In the genomic region with DNA sequence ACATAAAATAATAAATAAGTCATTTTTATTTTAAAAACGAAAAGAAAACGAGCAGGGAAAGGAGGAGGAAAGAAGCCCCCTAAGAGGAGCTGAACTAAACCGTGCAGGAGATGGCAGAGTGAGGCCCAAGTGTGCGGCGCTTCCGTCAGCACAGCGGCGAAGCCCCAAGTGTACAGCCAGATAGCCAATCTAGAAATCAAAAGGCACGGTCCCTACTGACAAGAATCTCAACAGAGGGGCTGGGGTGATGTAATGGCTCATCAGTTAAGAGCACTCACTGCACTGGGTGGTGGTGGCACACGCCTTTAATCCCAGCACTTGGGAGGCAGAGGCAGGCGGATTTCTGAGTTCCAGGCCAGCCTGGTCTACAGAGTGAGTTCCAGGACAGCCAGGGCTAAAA, we compare ENCODE assay signal across 17 mouse cellular contexts. TPM values are rescaled to one million over a fixed set of nuclear protein-coding genes. Genes with fewer than 3 reads are reported as not detected.
A peak's percentile ranks its signal among the peaks of the same experiment; 100 is the strongest.
DNase-seq lines count a peak whose midpoint lies in the region; ATAC-seq and TF ChIP-seq lines count a peak whose summit lies in the region.
"Had no signal": no experiment of that assay in that cellular context is flagged by ENCODE, and none has a peak within 500 bp of the region (broad histone marks: within the 10 kb centered on the region; RNA-seq: fewer than 3 reads in every experiment).

No protein-coding gene starts in this region.

- H3K4me2 ChIP-seq in intestine, embryonic 16.5 days (ENCODE audit: low read depth, low read length) = no peak overlapping the region
- H3K4me2 ChIP-seq in myocyte (ENCODE audit: low read depth) = peak overlapping the region; percentile 32
- H3K4me2 ChIP-seq: embryonic facial prominence, embryonic 15.5 days; heart, embryonic 13.5 days had no signal

- no peak for TF ChIP-seq POLR2A in myocyte (IDR thresholded peaks at IDR 0.05; ENCODE audit: insufficient read length, low read depth)

- no peaks in the 10 kb centered on the region for H3K27me3 ChIP-seq in megakaryocyte, embryonic 14.5 days (replicated peaks)
- H3K27me3 ChIP-seq in G1E (ENCODE audit: insufficient read depth, low read length) (no peaks in the 10 kb centered on the region), myocyte (ENCODE audit: control insufficient read depth, insufficient read depth, insufficient read length) (no peaks in the 10 kb centered on the region)
- no peaks in the 10 kb centered on the region for H3K27me3 ChIP-seq in intestine, embryonic 16.5 days (replicated peaks; ENCODE audit: control insufficient read depth, insufficient read depth, low read length)
- H3K27me3 ChIP-seq: CH12.LX; embryonic facial prominence, embryonic 15.5 days; heart, embryonic 13.5 days had no signal

- H3K4me1 ChIP-seq in megakaryocyte, embryonic 14.5 days = peaks cover 76% of the 10 kb centered on the region
- H3K4me1 ChIP-seq in G1E (ENCODE audit: insufficient read depth, low read depth, low read length) = peaks cover 71% of the 10 kb centered on the region
- peaks cover 46% of the 10 kb centered on the region for H3K4me1 ChIP-seq in intestine, embryonic 16.5 days (ENCODE audit: control insufficient read depth, insufficient read depth, low read length)

- no peak overlapping the region for H3ac ChIP-seq in myocyte (ENCODE audit: control insufficient read depth, insufficient read length)

- ATAC-seq in megakaryocyte, adult 5-6 weeks (ENCODE audit: poor library complexity, severe bottlenecking) = no peak
- ATAC-seq in G1E (ENCODE audit: extremely low read depth, insufficient number of reproducible peaks, low FRiP score, poor library complexity, severe bottlenecking) = no peak
- ATAC-seq in intestine, embryonic 16.5 days = no peak
- ATAC-seq: forebrain, postnatal 0 days; hindbrain, postnatal 0 days had no signal

- H3K4me3 ChIP-seq in megakaryocyte, embryonic 14.5 days (replicated peaks) = peak overlapping the region; percentile 76
- H3K4me3 ChIP-seq in G1E (ENCODE audit: low read depth, low read length) = peak overlapping the region; percentile 52; the same call in 1 of the 2 replicates
- no peak overlapping the region for H3K4me3 ChIP-seq in intestine, embryonic 16.5 days (ENCODE audit: low read length)
- H3K4me3 ChIP-seq in myocyte = no peak overlapping the region
- H3K4me3 ChIP-seq: embryonic facial prominence, embryonic 15.5 days; heart, embryonic 13.5 days had no signal

- H3K27ac ChIP-seq in intestine, embryonic 16.5 days (ENCODE audit: low read length) = peak overlapping the region; percentile 57
- H3K27ac ChIP-seq: embryonic facial prominence, embryonic 15.5 days; heart, embryonic 13.5 days; hindbrain, postnatal 0 days; kidney, postnatal 0 days had no signal

- peaks cover 4% of the 10 kb centered on the region for H3K36me3 ChIP-seq in megakaryocyte, embryonic 14.5 days (replicated peaks; ENCODE audit: low read length)
- peaks cover 15% of the 10 kb centered on the region for H3K36me3 ChIP-seq in G1E (replicated peaks)
- no peaks in the 10 kb centered on the region for H3K36me3 ChIP-seq in intestine, embryonic 16.5 days (ENCODE audit: control insufficient read depth, insufficient read depth, low read length)
- H3K36me3 ChIP-seq in myocyte (ENCODE audit: control insufficient read depth, insufficient read depth) = no peaks in the 10 kb centered on the region
- H3K36me3 ChIP-seq: embryonic facial prominence, embryonic 15.5 days; heart, embryonic 13.5 days had no signal

- no peaks in the 10 kb centered on the region for H3K9me3 ChIP-seq in megakaryocyte, embryonic 14.5 days
- H3K9me3 ChIP-seq in G1E (replicated peaks) = no peaks in the 10 kb centered on the region
- H3K9me3 ChIP-seq in intestine, embryonic 16.5 days (ENCODE audit: control insufficient read depth, low read length) = no peaks in the 10 kb centered on the region
- H3K9me3 ChIP-seq: embryonic facial prominence, embryonic 15.5 days; heart, embryonic 13.5 days had no signal

- H3K79me2 ChIP-seq in myocyte (ENCODE audit: control insufficient read depth, insufficient read depth) = peaks cover 86% of the 10 kb centered on the region

- H3K9ac ChIP-seq in intestine, embryonic 16.5 days (ENCODE audit: low read depth, low read length) = no peak overlapping the region
- H3K9ac ChIP-seq: embryonic facial prominence, embryonic 15.5 days; forebrain, postnatal 0 days; heart, embryonic 13.5 days had no signal

- no peak for TF ChIP-seq CTCF in G1E (IDR thresholded peaks at IDR 0.05; ENCODE audit: low read depth, low read length)

- DNase-seq in G1E (ENCODE audit: low spot score) (no peak), MN1 (ENCODE audit: low spot score) (no peak)
- no peak for DNase-seq in kidney, adult 18-20 months
- DNase-seq: cerebellum, adult 11 months; forebrain, postnatal 0 days; lung, adult 2 months; retina, postnatal 1 day; spleen, adult 18-20 months had no signal

- 74% methylated on average over 11 of the region's 11 CpGs for WGBS in intestine, embryonic 16.5 days

TF ChIP-seq in myocyte, 11 proteins besides CTCF, POLR2A, EP300 and RAD21:
- no peak for TF ChIP-seq REST (IDR thresholded peaks at IDR 0.05; ENCODE audit: insufficient read depth, insufficient read length)
- TF ChIP-seq USF1 (IDR thresholded peaks at IDR 0.05; ENCODE audit: low read depth) = no peak
- no peak for TF ChIP-seq TCF3 (IDR thresholded peaks at IDR 0.05; ENCODE audit: insufficient read length, low read depth)
- no peak for TF ChIP-seq MAX (IDR thresholded peaks at IDR 0.05; ENCODE audit: low read depth)
- no peak for TF ChIP-seq MYOD1 (IDR thresholded peaks at IDR 0.05; ENCODE audit: control insufficient read depth in 1 of 3, insufficient read length in 2 of 3, low read depth in 2 of 3)
- TF ChIP-seq E2F4 (IDR thresholded peaks at IDR 0.05; ENCODE audit: insufficient read depth) = no peak
- TF ChIP-seq TCF12 (IDR thresholded peaks at IDR 0.05; ENCODE audit: insufficient read depth, poor library complexity, severe bottlenecking) = no peak
- TF ChIP-seq MYOG (IDR thresholded peaks at IDR 0.05; ENCODE audit: control insufficient read depth in 1 of 3, insufficient read depth in 1 of 3, insufficient read length in 2 of 3, low read depth in 2 of 3) = no peak
- TF ChIP-seq CEBPB (IDR thresholded peaks at IDR 0.05; ENCODE audit: insufficient read depth, poor library complexity, severe bottlenecking) = no peak
- no peak for TF ChIP-seq POLR2AphosphoS2 (IDR thresholded peaks at IDR 0.05; ENCODE audit: insufficient read length, low read depth)
- no peak for TF ChIP-seq SRF (IDR thresholded peaks at IDR 0.05; ENCODE audit: control insufficient read depth, insufficient read length, low read depth)

RNA-seq across cellular contexts. Expression of a gene that starts 4.6 kb away (rescaled TPM):
- 46.9 and 49.4 TPM in 2 replicates for polyA plus RNA-seq in megakaryocyte, embryonic 14.5 days (2012; ENCODE audit: insufficient read depth, low replicate concordance)
- 86.2 and 87.9 TPM in 2 replicates for total RNA-seq in megakaryocyte, adult 5-6 weeks (2015)
- 90.5 and 102 TPM in 2 replicates for total RNA-seq in megakaryocyte, adult 5-6 weeks (2017)
- 115 and 128 TPM in 2 replicates for total RNA-seq in G1E (2014; fragmentation: Nextera tagmentation)
- 51.5 and 57.3 TPM in 2 replicates for total RNA-seq in G1E (2017)
- 90.7 and 96.3 TPM in 2 replicates for polyA plus RNA-seq in G1E (2012)
- 19.2 and 19.5 TPM in 2 replicates for polyA plus RNA-seq in intestine, embryonic 16.5 days (2015; fragmentation: Nextera tagmentation; extraction: Ambion mirVana)
- 56.4 TPM for polyA plus RNA-seq in myocyte (2012; fragmentation: generic; extraction: Trizol)

RNA-seq across cellular contexts. Expression of a gene that starts 25.3 kb away (rescaled TPM):
- 9.5 and 14.6 TPM in 2 replicates for polyA plus RNA-seq in megakaryocyte, embryonic 14.5 days (2012; ENCODE audit: insufficient read depth, low replicate concordance)
- total RNA-seq in megakaryocyte, adult 5-6 weeks (2015) = 39.2 and 40.0 TPM in 2 replicates
- total RNA-seq in megakaryocyte, adult 5-6 weeks (2017) = 34.3 and 56.2 TPM in 2 replicates
- total RNA-seq in G1E (2014; fragmentation: Nextera tagmentation) (11.7 and 14.2 TPM in 2 replicates), G1E (2017) (36.7 and 40.2 TPM in 2 replicates)
- polyA plus RNA-seq in G1E (2012) (20.9 and 22.6 TPM in 2 replicates), myocyte (2012; fragmentation: generic; extraction: Trizol) (83.4 TPM)
- 54.4 and 55.6 TPM in 2 replicates for polyA plus RNA-seq in intestine, embryonic 16.5 days (2015; fragmentation: Nextera tagmentation; extraction: Ambion mirVana)

Comparison
In these comparisons a context has a peak if more than half of its experiments do, and no peak if none do; other contexts are left out.
1. H3K4me3 ChIP-seq: peak in megakaryocyte, embryonic 14.5 days (single experiment) and G1E (single experiment); none in intestine, embryonic 16.5 days (single experiment) and myocyte (single experiment).